Mouse (Mus musculus): ENCODE results near the gene A430005L14Rik.
A peak's percentile ranks its signal among the peaks of the same experiment; 100 is the strongest.

The A430005L14Rik gene

DNA sequence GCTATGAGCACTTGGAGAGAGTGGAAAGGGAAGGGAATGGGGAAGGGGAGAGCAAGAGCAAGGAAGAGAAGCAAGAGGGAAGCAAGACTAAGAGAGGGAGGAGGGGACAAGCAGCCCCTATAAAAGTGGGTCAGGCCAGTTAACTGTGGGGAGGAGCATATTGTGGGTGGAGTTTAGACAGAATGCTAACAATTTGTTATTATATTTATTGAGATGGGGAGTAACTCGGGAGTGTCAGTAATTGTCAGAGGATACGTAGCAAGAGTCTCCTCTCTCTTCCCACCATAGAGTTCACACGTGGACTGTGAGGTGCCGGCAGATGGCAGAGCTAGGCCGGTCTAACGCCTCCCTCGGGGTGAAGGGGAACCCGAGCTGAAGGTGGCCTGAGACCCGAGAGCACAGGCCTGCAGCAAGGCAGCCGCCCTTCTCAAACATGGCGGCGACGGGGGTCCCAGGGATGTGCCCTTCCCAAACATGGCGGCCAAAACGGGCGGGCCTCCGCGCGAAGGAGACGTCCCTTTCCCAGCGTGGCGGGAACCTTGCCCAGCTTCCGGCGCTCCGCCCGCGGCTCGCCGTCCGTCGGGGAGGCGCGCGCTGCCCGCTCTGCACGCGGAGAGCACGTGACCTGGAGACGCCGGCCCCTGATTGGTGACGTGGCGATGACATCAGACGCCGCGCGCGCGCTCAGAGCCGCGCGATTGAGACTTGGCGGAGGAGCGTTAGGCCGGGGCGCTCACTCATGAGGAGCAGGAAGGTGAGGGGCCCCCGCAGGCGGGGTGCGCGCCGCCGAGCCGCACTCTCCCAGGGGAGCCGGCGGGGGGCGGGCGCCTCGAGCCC, at the start of gene A430005L14Rik:
Gene A430005L14Rik (plus strand): TSS at position 669 of the 837 bp plus-strand sequence.
- peak; percentile 98 for DNase-seq (ENCODE audit: low read depth)

DNA sequence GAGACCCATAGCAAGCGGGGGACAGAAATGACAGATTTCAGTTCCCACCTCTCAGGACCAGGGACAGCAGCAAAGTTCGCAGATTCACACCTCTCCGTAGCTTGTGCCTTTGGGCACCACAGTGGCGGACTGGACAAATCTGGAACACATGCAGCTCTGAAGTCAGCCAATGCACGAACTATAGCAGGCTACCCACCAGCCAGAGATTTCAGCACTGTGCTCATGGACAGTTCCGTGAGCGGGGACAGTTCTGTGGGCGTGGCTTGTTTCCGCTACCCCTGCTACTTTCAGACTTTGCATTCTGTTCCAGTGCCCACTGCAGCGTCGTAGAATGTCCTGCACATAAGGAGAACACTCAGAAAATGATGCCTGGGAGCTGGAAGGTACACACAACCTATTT, 49.5 kb upstream of the A430005L14Rik start:
- peak; percentile 62 for DNase-seq (ENCODE audit: low read depth)

DNA sequence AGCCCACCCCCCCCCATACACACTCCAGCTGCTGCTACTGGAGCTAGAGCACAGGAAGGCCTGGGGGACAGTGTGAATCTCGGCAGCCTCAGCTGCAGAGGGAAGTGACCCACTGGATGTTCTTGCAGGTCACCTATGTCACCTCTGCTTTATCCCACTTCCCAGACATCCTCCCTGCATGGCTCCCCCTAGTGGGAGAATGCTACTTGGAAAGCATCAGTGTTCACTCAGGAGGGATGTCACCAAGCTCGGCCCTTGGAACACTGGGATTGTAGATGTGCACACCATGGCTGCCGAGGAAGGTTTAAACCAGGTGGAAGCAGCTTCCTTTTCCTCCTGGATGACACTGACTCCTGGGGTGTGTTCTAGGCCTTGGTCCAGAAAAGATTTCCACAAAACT, 43.4 kb upstream of the A430005L14Rik start:
- DNase-seq (ENCODE audit: low read depth), result no peak

DNA sequence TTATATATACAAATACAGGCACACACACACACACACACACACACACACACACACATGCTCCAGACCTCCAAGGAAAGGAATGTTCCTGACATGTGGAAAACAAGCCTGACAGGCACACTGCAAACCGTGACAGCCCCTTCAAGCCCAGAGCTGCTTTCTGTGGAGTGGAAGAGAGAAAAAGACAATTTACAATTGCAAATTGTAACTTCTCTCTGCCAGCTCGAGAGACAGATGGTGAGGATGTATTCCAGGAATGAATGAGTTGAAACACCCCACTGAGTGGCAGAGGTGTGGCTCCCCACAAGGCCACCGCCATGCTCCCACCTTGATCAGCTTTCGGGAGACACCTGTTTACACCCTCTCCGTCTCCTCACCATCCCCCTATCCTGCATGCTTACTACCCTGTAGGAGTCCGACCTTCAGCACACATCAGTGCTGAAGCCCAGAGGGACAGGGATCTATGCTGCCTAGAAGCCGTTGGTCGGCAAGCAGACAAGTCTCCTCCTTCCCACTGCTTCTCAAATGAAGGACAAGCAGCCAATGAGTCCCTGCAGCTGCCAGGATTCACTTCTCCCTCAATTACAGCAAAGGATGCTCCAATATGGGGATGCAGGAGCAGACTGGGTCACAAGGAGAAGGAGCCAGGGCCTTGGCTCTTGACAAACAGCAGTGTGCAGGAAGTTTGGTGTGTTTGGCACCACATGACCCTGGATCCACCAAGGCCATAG, 39.1 kb upstream of the A430005L14Rik start:
- DNase-seq (ENCODE audit: low read depth), result no peak

DNA sequence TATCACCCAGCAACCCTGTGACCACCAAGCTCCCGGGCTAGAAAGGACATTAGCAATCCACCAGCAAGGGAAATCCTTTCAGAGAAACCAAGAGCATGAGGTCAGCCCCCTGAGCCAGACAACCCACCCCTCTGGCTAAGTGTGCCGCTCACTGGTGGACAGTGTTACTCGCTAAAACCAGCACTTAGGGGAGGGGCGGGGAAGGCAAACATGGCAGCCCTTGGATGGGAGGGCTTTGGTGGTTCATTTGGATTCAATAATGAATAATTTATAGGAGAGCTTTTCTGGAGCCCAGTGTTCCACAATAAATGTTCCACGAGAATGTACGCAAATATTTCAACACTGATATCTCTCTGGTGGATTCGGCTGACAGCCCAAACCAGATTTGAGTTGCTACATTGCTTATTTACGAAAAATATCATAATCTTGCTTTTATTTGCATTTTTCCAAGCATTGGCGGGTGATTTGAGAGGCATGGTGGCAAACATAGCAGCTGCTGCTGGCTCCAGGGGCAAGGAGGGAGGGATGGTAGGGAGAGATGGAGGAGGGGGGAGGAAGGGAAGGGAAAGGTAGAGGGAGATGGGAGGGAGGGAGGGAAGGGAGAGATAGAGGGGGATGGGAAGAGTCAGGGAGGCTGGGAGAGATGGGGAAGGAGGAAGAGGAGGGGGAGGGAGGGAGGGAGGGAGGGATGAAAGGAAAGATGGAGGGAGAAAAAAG, 36.4 kb upstream of the A430005L14Rik start:
- no peak for DNase-seq (ENCODE audit: low read depth)

DNA sequence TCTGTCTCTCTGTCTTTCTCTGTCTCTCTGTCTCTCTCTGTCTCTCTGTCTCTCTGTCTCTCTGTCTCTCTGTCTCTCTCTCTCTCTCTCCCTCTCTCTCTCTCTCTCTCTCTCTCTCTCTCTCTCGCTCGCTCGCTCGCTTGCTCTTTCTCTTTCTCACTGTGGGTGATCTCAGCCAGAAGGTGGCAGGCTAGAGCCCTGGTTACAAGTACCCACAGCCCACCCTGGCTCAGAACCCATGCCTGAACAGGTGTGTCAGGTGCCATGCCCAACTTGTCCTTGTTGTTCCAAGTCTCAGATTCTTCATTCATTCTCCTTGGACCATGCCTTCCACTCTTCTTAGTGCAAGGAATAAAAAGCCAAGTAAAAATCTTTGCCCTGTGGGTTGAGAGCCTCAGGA, 34.9 kb upstream of the A430005L14Rik start:
- DNase-seq (ENCODE audit: low read depth), result peak; percentile 22

DNA sequence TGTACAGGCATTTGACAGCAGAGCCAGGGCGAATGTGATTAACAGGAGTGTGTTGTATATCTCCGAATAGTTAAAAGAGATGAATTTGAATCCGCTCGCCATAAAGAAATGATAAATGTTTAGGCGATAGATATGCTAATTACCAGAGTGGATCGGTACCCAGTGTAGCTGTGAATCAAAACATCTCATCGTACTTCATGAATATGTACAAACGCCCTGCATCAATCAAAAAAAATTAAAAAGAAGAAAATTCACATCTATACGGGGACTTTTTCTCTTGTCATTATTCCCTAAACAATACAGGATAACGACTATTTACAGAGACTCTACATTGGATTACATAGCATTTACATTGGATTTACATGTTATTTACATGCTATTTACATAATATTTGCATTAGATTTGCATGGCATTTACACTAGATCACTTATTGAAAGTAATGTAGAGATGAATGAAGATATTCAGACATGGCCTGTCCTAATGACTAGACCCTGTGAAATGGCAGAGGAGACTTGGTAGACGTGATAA, 28.2 kb upstream of the A430005L14Rik start:
- no peak for DNase-seq (ENCODE audit: low read depth)

DNA sequence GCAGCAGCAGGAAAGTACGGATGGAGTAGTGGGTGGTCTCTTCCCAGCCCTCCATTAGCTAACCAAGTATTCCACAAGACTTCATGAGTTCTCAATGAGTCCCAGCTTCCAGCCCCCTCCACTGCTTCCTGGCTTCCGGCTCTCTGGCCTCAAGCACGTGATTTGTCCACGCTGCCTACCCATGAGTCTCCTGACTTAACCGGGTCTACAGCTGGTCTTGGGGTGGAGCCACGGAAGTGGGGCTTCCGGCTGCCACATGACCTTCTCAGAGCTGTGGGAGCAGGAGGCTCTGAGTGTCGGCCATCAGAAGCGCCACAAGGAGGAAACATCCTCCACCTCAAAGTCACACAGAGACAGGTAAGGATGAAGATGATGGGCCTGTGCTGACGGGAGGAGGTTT, 27.6 kb upstream of the A430005L14Rik start:
- peak; percentile 3 for DNase-seq (ENCODE audit: low read depth)

DNA sequence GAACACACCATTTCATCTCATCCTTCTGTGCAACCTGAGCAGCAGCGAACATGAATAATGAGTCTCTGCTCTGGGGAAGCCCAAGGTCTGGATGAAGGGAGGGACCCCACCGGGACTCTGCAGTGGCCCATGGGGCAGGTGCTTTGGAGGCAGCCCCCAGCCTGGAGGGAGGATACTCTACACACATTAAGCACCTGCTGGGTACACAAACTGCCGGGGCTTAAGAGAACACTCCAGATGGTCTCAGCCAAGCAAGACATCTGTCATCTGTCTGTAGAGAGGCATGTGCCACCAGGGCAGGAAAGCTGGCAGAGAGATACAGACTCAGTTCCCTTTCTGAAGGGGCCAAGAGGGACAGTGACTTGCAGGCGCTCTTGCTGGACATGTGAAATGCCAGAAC, 27.1 kb upstream of the A430005L14Rik start:
- DNase-seq (ENCODE audit: low read depth), result no peak

DNA sequence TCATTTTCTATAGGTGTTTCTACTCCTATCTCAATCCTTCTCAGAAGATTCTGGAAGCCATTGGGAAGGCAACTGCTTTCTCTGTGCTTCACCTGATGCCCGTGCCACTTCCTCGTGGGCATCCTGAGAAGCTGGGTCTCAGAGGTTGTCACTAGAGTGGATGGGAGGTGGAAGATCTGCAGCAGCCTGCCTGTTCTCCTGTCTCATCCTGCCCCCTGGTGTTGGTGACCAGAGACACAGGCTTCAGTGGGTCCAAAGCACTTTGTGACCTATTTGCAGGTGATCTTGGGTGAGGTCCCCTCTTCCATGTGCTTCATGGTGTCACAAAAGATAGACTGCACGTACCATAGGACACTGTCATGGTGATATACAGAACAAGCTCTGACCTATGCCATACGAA, 13.8 kb upstream of the A430005L14Rik start:
- DNase-seq (ENCODE audit: low read depth), result peak; percentile 56

DNA sequence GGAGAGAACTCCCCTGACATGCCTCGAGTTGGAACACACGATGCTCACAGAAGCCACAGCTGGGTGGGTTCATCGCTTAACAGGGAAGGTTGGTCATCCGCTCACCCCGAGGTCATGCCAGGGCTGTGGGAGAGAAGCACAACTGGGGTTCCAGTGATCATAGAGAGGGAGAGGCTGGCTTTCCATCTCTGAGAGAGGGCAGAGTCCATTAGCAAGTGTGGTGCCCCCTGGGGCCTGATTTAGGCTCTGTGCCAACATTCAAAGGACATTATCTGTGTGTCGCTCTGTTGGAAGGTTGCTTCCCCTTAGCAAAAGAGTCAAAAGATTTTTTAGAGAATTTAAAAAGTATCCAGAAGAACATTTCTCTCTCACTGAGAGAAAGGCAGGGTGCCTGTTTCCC, 12.8 kb upstream of the A430005L14Rik start:
- no peak for DNase-seq (ENCODE audit: low read depth)

DNA sequence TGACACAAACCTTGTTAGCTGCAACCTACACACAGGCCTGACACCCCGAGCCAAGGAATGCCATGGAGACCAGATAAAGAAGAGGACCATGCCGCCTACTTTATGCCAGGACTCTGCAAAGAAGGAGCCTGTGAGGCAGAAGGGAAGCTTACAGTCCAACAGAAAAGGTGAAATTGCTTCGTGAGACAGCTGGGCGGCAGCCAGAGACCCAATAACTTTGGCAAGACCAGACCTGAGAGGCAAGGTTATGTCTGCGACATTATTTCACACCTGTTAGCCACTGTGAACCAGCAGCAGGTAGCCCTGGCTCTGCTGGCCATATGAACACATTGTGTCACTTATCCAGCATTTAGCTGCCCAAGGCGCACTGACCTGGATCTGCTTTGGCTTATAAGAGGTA, 11.3 kb upstream of the A430005L14Rik start:
- DNase-seq (ENCODE audit: low read depth), result no peak

DNA sequence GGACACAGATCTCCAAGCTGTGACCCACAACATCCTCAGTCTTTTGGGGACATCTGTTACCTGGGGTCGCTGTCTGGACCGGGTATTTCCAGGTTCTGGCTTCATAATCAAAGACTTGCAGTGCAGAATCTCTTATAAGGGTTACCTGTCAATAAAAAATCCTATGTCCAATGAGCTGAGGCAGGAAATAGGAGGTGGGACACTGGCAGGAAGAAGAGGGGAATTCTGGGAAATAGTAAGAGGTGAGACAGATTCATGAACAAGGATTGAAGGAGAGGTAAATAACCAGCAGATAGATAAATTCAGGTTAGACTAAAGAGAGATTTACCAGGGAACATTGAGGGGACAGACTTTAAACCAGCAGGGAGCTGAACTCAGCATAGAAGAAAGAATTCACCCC, 6.7 kb upstream of the A430005L14Rik start:
- DNase-seq (ENCODE audit: low read depth), result peak; percentile 54

DNA sequence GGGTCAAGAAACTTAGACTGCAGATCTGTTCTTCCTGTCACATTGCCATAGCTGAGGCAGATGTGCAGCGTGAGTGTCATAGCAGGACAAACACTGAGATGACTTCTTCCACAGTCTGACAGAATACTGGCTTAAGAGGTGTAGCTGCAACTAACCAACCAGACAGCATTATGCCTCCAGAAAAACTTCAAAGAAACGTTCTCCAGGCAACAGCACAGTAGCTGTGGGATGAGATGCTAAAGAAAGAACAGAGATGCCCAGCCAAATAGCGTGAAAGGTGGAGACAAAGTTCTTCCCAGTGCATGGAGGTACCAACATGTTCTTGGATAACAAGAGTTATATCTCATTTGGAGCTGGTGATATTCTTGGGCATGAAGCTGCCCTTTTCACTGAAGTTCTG, 5.9 kb upstream of the A430005L14Rik start:
- no peak for DNase-seq (ENCODE audit: low read depth)

DNA sequence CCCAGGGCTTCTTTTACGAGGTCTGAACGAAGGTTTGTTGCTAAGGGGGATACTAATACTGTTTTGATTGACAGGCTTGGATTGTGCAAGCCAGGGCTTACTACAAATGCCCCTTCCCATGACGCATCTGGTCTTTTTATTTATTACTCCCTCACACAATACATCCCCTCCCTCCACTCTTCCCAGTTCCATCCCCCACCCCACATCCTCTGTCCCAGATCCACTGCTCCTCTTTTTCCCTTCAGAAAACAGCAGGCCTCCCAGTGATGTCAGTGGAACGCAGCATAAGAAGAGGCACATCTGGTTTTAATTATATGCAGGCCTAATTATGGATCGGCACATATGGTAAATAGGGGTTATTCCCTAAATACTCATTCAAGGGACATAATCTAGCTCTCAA, 5.3 kb upstream of the A430005L14Rik start:
- peak; percentile 8 for DNase-seq (ENCODE audit: low read depth)

DNA sequence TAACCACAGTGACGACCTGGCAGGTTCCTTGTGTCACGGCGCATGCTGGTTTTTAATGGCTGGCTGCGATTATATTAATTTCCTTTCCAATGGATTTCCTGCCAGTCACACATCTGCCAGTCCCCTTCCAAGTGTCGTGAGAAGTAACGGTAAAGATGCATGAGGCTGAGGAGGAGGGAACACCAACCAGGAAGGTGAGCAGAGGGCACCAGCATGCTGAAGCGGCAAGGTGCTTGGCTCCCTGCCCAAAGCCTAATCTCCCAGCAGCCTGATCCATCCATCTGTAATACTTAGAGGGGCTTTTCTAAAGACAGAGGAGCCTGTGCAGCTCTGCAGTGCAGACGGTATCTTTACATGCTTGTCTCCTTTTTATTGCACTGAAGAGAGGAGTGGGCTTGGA, 1.4 kb upstream of the A430005L14Rik start:
- DNase-seq (ENCODE audit: low read depth), result no peak

DNA sequence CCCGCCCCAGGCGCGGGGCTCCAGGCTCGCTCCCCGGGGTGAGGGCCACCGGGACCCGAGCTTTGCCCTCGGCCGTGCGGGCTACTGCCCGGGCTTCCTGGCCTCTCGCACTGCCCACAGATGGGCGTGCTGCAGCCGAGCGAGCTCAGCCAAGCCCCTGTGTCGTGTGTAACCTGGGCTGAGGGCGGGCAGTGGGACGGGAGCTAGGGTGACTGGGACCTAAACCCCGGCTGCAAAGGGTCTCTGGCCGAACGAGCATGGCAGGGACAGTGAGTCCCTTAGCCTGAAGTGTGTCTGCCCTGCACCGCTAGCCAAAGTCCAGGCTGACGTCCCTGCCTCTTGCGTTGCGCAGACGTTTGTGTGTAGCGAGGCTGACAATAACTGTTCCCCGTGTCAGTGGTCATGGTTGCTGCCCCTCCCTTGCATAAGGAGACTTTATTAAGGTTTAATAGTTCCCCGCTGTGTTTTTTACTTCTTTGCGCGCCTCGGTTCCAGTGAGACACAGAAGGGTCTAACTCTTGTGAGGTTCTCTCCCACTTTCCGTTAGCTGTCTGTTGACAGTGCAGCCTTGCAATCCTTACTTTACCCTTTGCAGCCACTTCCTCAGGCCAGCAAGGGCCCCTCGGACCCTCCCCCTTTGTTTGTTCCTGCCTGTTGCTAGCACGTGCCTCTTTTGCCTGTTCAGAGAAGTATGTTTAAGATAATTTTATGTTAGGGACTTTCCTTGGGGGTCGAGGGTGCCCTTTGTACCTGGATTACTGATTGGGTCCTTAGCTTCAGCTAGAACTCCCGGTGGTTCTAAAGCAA, 610 bp downstream of the A430005L14Rik start:
- DNase-seq (ENCODE audit: low read depth), result no peak

DNA sequence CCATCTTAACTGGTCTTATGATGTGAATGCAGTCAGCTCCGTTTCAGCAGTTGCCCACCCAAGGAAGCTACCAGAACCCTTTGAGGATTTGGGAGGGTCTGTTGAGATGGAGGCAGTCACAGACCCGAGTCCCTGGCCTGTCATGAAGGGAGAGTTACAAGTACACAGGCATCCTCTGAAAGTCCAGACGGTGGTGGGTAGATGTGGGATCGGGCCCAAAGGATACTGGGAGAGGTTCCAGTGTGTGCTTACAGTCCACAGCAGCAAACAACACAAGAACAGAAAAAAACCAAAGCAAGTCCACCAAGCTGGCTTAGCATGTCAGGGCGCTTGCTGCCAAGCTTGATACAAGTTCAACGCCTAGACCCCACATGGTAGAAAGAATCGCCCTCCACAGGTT, 5.6 kb downstream of the A430005L14Rik start:
- no peak for DNase-seq (ENCODE audit: low read depth)

DNA sequence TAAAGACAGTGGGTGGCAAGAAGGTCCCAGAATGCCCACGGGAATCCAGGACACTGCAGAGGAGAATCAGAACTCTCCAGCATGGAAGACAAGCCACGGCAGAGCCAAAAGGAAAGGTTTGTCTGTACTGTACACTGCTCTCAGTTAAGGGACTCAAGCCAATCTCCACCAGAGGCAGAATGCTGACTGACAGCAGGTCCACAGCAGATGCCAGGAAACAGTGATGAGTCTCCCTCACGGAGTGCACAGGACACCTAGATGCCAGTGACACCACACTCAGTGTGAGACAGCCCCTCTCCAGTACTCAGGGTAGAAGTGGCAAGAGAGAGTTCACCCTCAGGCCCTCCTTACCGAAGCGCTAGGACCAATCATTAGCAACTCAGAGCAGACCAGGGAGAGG, 9.6 kb downstream of the A430005L14Rik start:
- DNase-seq (ENCODE audit: low read depth), result no peak

DNA sequence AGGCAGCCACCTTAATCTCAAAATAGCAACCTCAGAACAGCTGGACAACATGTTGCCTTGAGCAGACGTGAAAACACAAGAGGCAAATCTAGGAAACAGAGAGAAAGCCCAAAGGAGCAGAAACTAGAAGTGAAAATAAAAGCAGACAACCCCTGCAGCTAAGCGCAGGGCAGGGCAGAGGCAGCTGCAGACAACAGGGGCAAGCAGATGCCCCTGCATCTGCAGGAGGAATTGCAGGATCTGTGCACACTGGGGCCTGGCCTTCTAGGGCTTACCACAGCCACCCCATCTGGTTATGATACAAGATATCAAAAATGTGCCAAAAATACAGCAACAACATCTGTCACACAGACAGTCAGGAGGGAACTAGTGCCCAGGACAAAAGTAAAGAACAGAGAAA, 10.5 kb downstream of the A430005L14Rik start:
- no peak for DNase-seq (ENCODE audit: low read depth)

DNA sequence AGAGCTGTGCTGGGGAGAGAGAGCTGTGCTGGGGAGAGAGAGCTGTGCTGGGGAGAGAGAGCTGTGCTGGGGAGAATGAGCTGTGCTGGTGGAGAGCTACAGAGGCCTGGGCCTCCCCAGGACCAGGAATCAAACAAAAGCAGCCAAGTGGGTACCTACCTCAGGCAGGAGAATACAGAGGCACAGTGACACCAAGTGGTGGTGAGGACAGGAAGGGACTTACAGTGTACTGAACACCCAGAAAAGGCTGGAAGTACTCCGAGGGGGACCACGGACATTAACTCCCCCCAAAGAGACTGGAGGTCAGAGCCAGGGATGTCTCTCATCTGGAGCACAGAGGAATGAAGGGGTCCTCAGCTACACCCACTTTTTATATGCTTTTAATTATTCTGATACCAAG, 11.0 kb downstream of the A430005L14Rik start:
- DNase-seq (ENCODE audit: low read depth), result no peak

Measured in NIH3T3 (cell line).